Mouse (Mus musculus) liver, embryonic 16.5 days (tissue): Measurements from ENCODE around the gene Bmp8b. TPM values are rescaled to one million over a fixed set of nuclear protein-coding genes. Genes with fewer than 3 reads are reported as not detected.
"Not testable (repeated sequence)": the region's sequence is repeated elsewhere in the genome, so short reads cannot be mapped to it uniquely, and the experiment has no call there.

Experiments used
- ATAC-seq: fragments of 200-750 bp; cut with Nextera tagmentation; 2 replicates; pipeline ENCODE4 v1.8.0; 2017; ENCODE audit warnings: low read depth, mild to moderate bottlenecking, moderate number of reproducible peaks, moderate library complexity
- H3K27ac ChIP-seq: fragments of 300-500 bp; sonication (generic); 2 replicates; pipeline ENCODE4 v1.5.1; 2014; ENCODE audit warnings: mild to moderate bottlenecking, low read length
- H3K27me3 ChIP-seq: fragments of 300-500 bp; sonication (generic); 2 replicates; pipeline ENCODE4 v1.6.1; 2014; ENCODE audit warnings: low read depth, low read length, mixed read lengths; ENCODE audit not compliant: control insufficient read depth, insufficient read depth
- H3K36me3 ChIP-seq: fragments of 300-500 bp; sonication (generic); 2 replicates; pipeline ENCODE4 v1.6.1; 2014; ENCODE audit warnings: mild to moderate bottlenecking; ENCODE audit not compliant: control insufficient read depth, insufficient read depth
- H3K4me1 ChIP-seq: fragments of 300-500 bp; sonication (generic); 2 replicates; pipeline ENCODE4 v1.6.1; 2014; ENCODE audit warnings: low read depth, low read length, mixed read lengths; ENCODE audit not compliant: control insufficient read depth
- H3K4me2 ChIP-seq: fragments of 300-500 bp; sonication (generic); 2 replicates; pipeline ENCODE4 v1.6.1; 2014; ENCODE audit warnings: low read depth, low read length, mixed read lengths
- H3K4me3 ChIP-seq: fragments of 300-500 bp; sonication (generic); 2 replicates; pipeline ENCODE4 v1.5.1; 2014; ENCODE audit warnings: low read depth, mild to moderate bottlenecking, low read length
- H3K9ac ChIP-seq: fragments of 300-500 bp; sonication (generic); 2 replicates; pipeline ENCODE4 v1.6.1; 2014; ENCODE audit warnings: low read depth, low read length
- H3K9me3 ChIP-seq: fragments of 300-500 bp; sonication (generic); replicated peaks from 2 replicates; pipeline ENCODE4 v1.6.1; 2016; ENCODE audit warnings: low read length; ENCODE audit not compliant: control insufficient read depth
- WGBS: fragments of 180-500 bp; shearing (Covaris S2); extraction: QIAGEN DNeasy Blood & Tissue Kit; methylation state at CpG from one replicate; pipeline ENCODE4 v1.1.7; 2014; ENCODE audit not compliant: insufficient replicate concordance; 5-methylcytosine and 5-hydroxymethylcytosine counted together
- polyA plus RNA-seq: library from polyadenylated mRNA; unstranded; fragments of >200 nt; fragmentation: Nextera tagmentation; extraction: Ambion mirVana; gene quantifications from 2 replicates; pipeline ENCODE4 v1.2.1, GENCODE M21; 2015

Gene Bmp8b
- polyA plus RNA-seq, 1 experiment from 2014 or later = 0.28 TPM

- ATAC-seq = no peak
- no peaks in the 10 kb centered on the region for H3K36me3 ChIP-seq
- WGBS = 37% methylated on average over 2 of the region's 2 CpGs
Observed at GRCm38 (mm10) chr4:123155427-123155826, 50.5 kb downstream of the Bmp8b start.

GRCm38 (mm10) chr4:123155840-123156239 is 50.9 kb downstream of the Bmp8b start:
- no peaks in the 10 kb centered on the region for H3K4me1 ChIP-seq
- no peaks in the 10 kb centered on the region for H3K27me3 ChIP-seq
- no peak for ATAC-seq
- no peaks in the 10 kb centered on the region for H3K36me3 ChIP-seq
- H3K9ac ChIP-seq = no peak overlapping the region
- H3K4me3 ChIP-seq = no peak overlapping the region
- no peak overlapping the region for H3K27ac ChIP-seq
- H3K4me2 ChIP-seq = no peak overlapping the region
- H3K9me3 ChIP-seq = no peaks in the 10 kb centered on the region

More at GRCm38 (mm10) chr4:123155427-123155826, 50.5 kb downstream of the Bmp8b start:
- Histone ChIP-seq H3K27me3 (no peaks in the 10 kb centered on the region), H3K9me3 (no peaks in the 10 kb centered on the region), H3K4me2 (no peak overlapping the region), H3K27ac (no peak overlapping the region), H3K9ac (no peak overlapping the region), H3K4me3 (no peak overlapping the region), H3K4me1 (no peaks in the 10 kb centered on the region)

- H3K4me1 ChIP-seq = no peaks in the 10 kb centered on the region
- H3K27me3 ChIP-seq = no peaks in the 10 kb centered on the region
- no peak overlapping the region for H3K27ac ChIP-seq
- H3K4me3 ChIP-seq = no peak overlapping the region
- ATAC-seq = no peak
- no peak overlapping the region for H3K9ac ChIP-seq
- no peaks in the 10 kb centered on the region for H3K9me3 ChIP-seq
- 31% methylated on average over 6 of the region's 6 CpGs for WGBS
- H3K36me3 ChIP-seq = no peaks in the 10 kb centered on the region
- no peak overlapping the region for H3K4me2 ChIP-seq
Observed at GRCm38 (mm10) chr4:123160571-123160970, 55.6 kb downstream of the Bmp8b start.

- H3K9ac ChIP-seq, H3K36me3 ChIP-seq, H3K4me2 ChIP-seq, H3K4me1 ChIP-seq, H3K27ac ChIP-seq, H3K4me3 ChIP-seq, H3K9me3 ChIP-seq, H3K27me3 ChIP-seq, ATAC-seq: not testable (repeated sequence)
- WGBS = 63% methylated on average over 3 of the region's 3 CpGs
Observed at GRCm38 (mm10) chr4:123161251-123161650, 56.3 kb downstream of the Bmp8b start.

DNA sequence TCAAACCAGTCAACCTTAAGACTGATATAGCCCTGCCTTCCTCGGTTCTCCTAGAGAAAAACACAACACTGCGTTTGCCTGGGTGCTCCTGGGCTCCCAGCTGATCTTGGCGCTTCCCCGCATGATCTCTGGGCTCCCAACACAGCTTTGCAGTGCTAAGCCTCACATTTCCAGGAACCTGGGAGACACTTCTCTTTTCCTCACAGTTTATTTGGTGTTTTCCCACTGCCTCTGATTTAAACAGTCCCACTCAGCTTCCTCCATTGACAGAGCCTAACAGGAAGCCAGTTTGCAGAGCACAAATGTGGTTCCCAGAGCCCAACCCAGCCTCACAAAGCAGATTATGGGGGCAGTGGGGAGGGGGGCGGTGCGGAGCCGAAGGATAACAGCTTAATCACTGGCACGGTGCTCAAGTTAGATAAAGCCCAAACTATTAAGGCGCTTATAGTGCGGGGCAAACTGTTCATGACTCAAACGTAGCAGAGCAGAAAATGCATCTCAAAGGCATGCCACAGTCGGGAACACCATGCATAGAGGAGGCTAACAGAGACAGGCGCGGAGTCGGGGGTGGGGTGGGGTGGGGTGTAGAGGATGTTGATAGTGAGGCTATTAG is 57.4 kb downstream of the Bmp8b start:
- no peak overlapping the region for H3K9ac ChIP-seq
- H3K36me3 ChIP-seq = no peaks in the 10 kb centered on the region
- H3K9me3 ChIP-seq = no peaks in the 10 kb centered on the region
- H3K27me3 ChIP-seq = no peaks in the 10 kb centered on the region
- H3K27ac ChIP-seq = no peak overlapping the region
- 5% methylated on average over 15 of the region's 15 CpGs for WGBS
- no peak overlapping the region for H3K4me2 ChIP-seq
- no peak; the same call in 1 of the 2 replicates for ATAC-seq
- no peak overlapping the region for H3K4me3 ChIP-seq
- H3K4me1 ChIP-seq = no peaks in the 10 kb centered on the region

DNA sequence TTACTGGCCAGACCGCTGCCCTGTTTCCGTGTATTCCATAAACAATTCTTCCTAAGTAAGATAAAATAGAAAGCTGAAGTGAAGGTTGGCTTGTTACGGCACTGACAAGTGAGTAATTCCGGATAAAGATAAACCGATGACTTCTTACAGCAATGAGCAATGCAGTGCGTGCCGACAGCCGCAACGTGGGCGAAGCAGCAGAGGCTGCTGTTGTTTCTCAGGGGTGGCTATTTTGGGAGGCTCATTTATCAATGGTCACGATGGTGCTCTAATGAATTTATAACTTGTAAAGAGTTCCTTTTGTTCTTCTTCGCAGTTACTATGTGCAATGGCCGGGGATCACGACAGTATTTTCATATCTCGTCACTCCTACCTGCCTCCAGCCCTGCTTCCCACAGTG is 59.2 kb downstream of the Bmp8b start:
- Histone ChIP-seq H3K27ac (no peak overlapping the region), H3K27me3 (no peaks in the 10 kb centered on the region), H3K36me3 (no peaks in the 10 kb centered on the region), H3K4me2 (no peak overlapping the region), H3K4me3 (no peak overlapping the region), H3K9me3 (no peaks in the 10 kb centered on the region), H3K9ac (no peak overlapping the region), H3K4me1 (no peaks in the 10 kb centered on the region)
- no peak for ATAC-seq
- 72% methylated on average over 15 of the region's 15 CpGs for WGBS

GRCm38 (mm10) chr4:123171811-123172210 is 66.8 kb downstream of the Bmp8b start:
- H3K4me2 ChIP-seq = no peak overlapping the region
- no peak overlapping the region for H3K27ac ChIP-seq
- H3K4me3 ChIP-seq = no peak overlapping the region
- H3K36me3 ChIP-seq = no peaks in the 10 kb centered on the region
- no peaks in the 10 kb centered on the region for H3K4me1 ChIP-seq
- H3K9ac ChIP-seq = no peak overlapping the region
- H3K9me3 ChIP-seq = no peaks in the 10 kb centered on the region
- peaks cover 2% of the 10 kb centered on the region for H3K27me3 ChIP-seq
- no peak for ATAC-seq

Other genes starting within 250 kb of the Bmp8b start
- 26.4 and 33.7 TPM in 2 replicates for gene Cap1, start 219.1 kb upstream of the Bmp8b start, polyA plus RNA-seq
- gene Mfsd2a, start 144.0 kb upstream of the Bmp8b start, polyA plus RNA-seq = 0.08 TPM in 1 of 2 replicates, not detected in the other
- gene Mycl, start 109.5 kb upstream of the Bmp8b start, polyA plus RNA-seq = 0.65 and 0.92 TPM in 2 replicates
- 6.3 and 7.0 TPM in 2 replicates for gene Trit1, start 88.6 kb upstream of the Bmp8b start, polyA plus RNA-seq
- gene Oxct2b, start 11.1 kb downstream of the Bmp8b start, polyA plus RNA-seq = 0.06 TPM in 1 of 2 replicates, not detected in the other
- 33.4 and 34.3 TPM in 2 replicates for gene Ppie, start 34.8 kb downstream of the Bmp8b start, polyA plus RNA-seq
- gene Hpcal4, start 78.1 kb downstream of the Bmp8b start, polyA plus RNA-seq = not detected in 2 replicates
- gene Nt5c1a, start 96.3 kb downstream of the Bmp8b start, polyA plus RNA-seq = not detected in 2 replicates
- 1.1 and 1.2 TPM in 2 replicates for gene Heyl, start 128.4 kb downstream of the Bmp8b start, polyA plus RNA-seq
- 70.4 and 73.8 TPM in 2 replicates for gene Pabpc4, start 157.2 kb downstream of the Bmp8b start, polyA plus RNA-seq
- gene Oxct2a, start 218.5 kb downstream of the Bmp8b start, polyA plus RNA-seq = not detected in 2 replicates
- gene Bmp8a, start 238.1 kb downstream of the Bmp8b start, polyA plus RNA-seq = 0.09 and 0.21 TPM in 2 replicates